Mouse (Mus musculus): ENCODE results near the gene Il5.
"Not testable (repeated sequence)": the region's sequence is repeated elsewhere in the genome, so short reads cannot be mapped to it uniquely, and the experiment has no call there.

Il5 gene

GRCm38 (mm10) chr11:53745260-53745659 lies 24.7 kb downstream of the Il5 start:
- no peak for DNase-seq (ENCODE audit: low spot score in 2 of 2)

- DNase-seq (ENCODE audit: low spot score in 2 of 2): no peak
These were observed 27.4 kb downstream of the Il5 start for GRCm38 (mm10) chr11:53747985-53748384.

- DNase-seq (ENCODE audit: low spot score in 2 of 2): no peak
These were observed 28.0 kb downstream of the Il5 start for GRCm38 (mm10) chr11:53748614-53749013.

- no peak for DNase-seq (ENCODE audit: low spot score in 2 of 2)
These were observed 28.7 kb downstream of the Il5 start for GRCm38 (mm10) chr11:53749306-53749705.

- DNase-seq (ENCODE audit: low spot score in 2 of 2): no peak
These were observed 29.2 kb downstream of the Il5 start for GRCm38 (mm10) chr11:53749716-53750352.

GRCm38 (mm10) chr11:53755011-53755595 lies 34.5 kb downstream of the Il5 start:
- no peak for DNase-seq (ENCODE audit: low spot score in 2 of 2)

- peak in 1 of 2 experiments; percentile 4 for DNase-seq (ENCODE audit: low spot score in 2 of 2)
These were observed 37.0 kb downstream of the Il5 start for GRCm38 (mm10) chr11:53757612-53758011.

- not testable (repeated sequence) for DNase-seq (ENCODE audit: low spot score in 2 of 2)
These were observed 37.4 kb downstream of the Il5 start for GRCm38 (mm10) chr11:53758033-53758432.

GRCm38 (mm10) chr11:53758791-53759351 lies 38.3 kb downstream of the Il5 start:
- peak in 1 of 2 experiments; percentile 8 for DNase-seq (ENCODE audit: low spot score in 2 of 2)

GRCm38 (mm10) chr11:53759545-53760406 lies 39.2 kb downstream of the Il5 start:
- DNase-seq (ENCODE audit: low spot score in 2 of 2): peak in 1 of 2 experiments; percentile 7

- no peak for DNase-seq (ENCODE audit: low spot score in 2 of 2)
These were observed 40.7 kb downstream of the Il5 start for GRCm38 (mm10) chr11:53761284-53761683.

- DNase-seq (ENCODE audit: low spot score in 2 of 2): no peak
These were observed 41.2 kb downstream of the Il5 start for GRCm38 (mm10) chr11:53761822-53762221.

GRCm38 (mm10) chr11:53762426-53762825 lies 41.8 kb downstream of the Il5 start:
- no peak for DNase-seq (ENCODE audit: low spot score in 2 of 2)

- DNase-seq (ENCODE audit: low spot score in 2 of 2): peak in 1 of 2 experiments; percentile 40
These were observed 42.4 kb downstream of the Il5 start for GRCm38 (mm10) chr11:53762827-53763495.

GRCm38 (mm10) chr11:53763496-53764140 lies 43.0 kb downstream of the Il5 start:
- DNase-seq (ENCODE audit: low spot score in 2 of 2): peak; percentile 73 to 81

- DNase-seq (ENCODE audit: low spot score in 2 of 2): no peak
These were observed 44.0 kb downstream of the Il5 start for GRCm38 (mm10) chr11:53764581-53764980.

GRCm38 (mm10) chr11:53768422-53769184 lies 48.0 kb downstream of the Il5 start:
- no peak for DNase-seq (ENCODE audit: low spot score in 2 of 2)

- no peak for DNase-seq (ENCODE audit: low spot score in 2 of 2)
These were observed 48.6 kb downstream of the Il5 start for GRCm38 (mm10) chr11:53769185-53769576.

GRCm38 (mm10) chr11:53769760-53770124 lies 49.1 kb downstream of the Il5 start, which contains the start of gene Irf1:
Gene Irf1, plus strand, starts transcription at chr11:53770014.
- peak; percentile 81 to 84 for DNase-seq (ENCODE audit: low spot score in 2 of 2)

GRCm38 (mm10) chr11:53770125-53770791 lies 49.7 kb downstream of the Il5 start:
- DNase-seq (ENCODE audit: low spot score in 2 of 2): peak; percentile 47 to 66

All from frontal cortex, postnatal 10 days (tissue).